Mouse (Mus musculus) neural tube, embryonic 14.5 days (tissue): Measurements from ENCODE around the gene Gm4952. TPM values are rescaled to one million over a fixed set of nuclear protein-coding genes. Genes with fewer than 3 reads are reported as not detected.
"Not testable (repeated sequence)": the region's sequence is repeated elsewhere in the genome, so short reads cannot be mapped to it uniquely, and the experiment has no call there.

Experiments
- ATAC-seq: fragments of 200-750 bp; cut with Nextera tagmentation; 2 replicates; pipeline ENCODE4 v1.8.0; 2017; ENCODE audit warnings: low read depth, mild to moderate bottlenecking, moderate TSS enrichment, moderate library complexity
- H3K27ac ChIP-seq: fragments of 300-500 bp; sonication (generic); 2 replicates; pipeline ENCODE4 v1.5.1; 2014; ENCODE audit warnings: low read depth, mild to moderate bottlenecking, control low read depth, low read length, moderate library complexity, mixed read lengths
- H3K27me3 ChIP-seq: fragments of 300-500 bp; sonication (generic); 2 replicates; pipeline ENCODE4 v1.6.1; 2014; ENCODE audit warnings: low read length; ENCODE audit not compliant: control insufficient read depth, insufficient read depth
- H3K36me3 ChIP-seq: fragments of 300-500 bp; sonication (generic); 2 replicates; pipeline ENCODE4 v1.6.1; 2014; ENCODE audit warnings: low read length, mixed read lengths; ENCODE audit not compliant: control insufficient read depth, insufficient read depth
- H3K4me1 ChIP-seq: fragments of 300-500 bp; sonication (generic); 2 replicates; pipeline ENCODE4 v1.6.1; 2014; ENCODE audit warnings: low read length; ENCODE audit not compliant: control insufficient read depth, insufficient read depth
- H3K4me2 ChIP-seq: fragments of 300-500 bp; sonication (generic); 2 replicates; pipeline ENCODE4 v1.6.1; 2014; ENCODE audit warnings: mild to moderate bottlenecking, low read depth, low read length, control low read depth
- H3K4me3 ChIP-seq: fragments of 300-500 bp; sonication (generic); 2 replicates; pipeline ENCODE4 v1.5.1; 2014; ENCODE audit warnings: low read depth, low read length, control low read depth, mixed read lengths
- H3K9ac ChIP-seq: fragments of 300-500 bp; sonication (generic); replicated peaks from 2 replicates; pipeline ENCODE4 v1.6.1; 2014; ENCODE audit warnings: low read depth, mild to moderate bottlenecking, control low read depth, low read length, mixed read lengths
- H3K9me3 ChIP-seq: fragments of 300-500 bp; sonication (generic); 2 replicates; pipeline ENCODE4 v1.6.1; 2016; ENCODE audit warnings: low read length; ENCODE audit not compliant: control insufficient read depth
- WGBS: fragments of 180-500 bp; shearing (Covaris S2); extraction: QIAGEN DNeasy Blood & Tissue Kit; methylation state at CpG from one replicate; pipeline ENCODE4 v1.1.7; 2014; 5-methylcytosine and 5-hydroxymethylcytosine counted together
- polyA plus RNA-seq: library from polyadenylated mRNA; unstranded; fragments of >200 nt; fragmentation: Nextera tagmentation; extraction: Ambion mirVana; gene quantifications from 2 replicates; pipeline ENCODE4 v1.2.1, GENCODE M21; 2014

Gm4952 gene
- polyA plus RNA-seq, 1 experiment from 2014 or later, result 0.12 TPM

- no peaks in the 10 kb centered on the region for H3K36me3 ChIP-seq
- no peak for ATAC-seq
- no peaks in the 10 kb centered on the region for H3K27me3 ChIP-seq
- no peak overlapping the region for H3K4me2 ChIP-seq
- H3K9me3 ChIP-seq, result no peaks in the 10 kb centered on the region
- no peak overlapping the region for H3K9ac ChIP-seq
- no peaks in the 10 kb centered on the region for H3K4me1 ChIP-seq
- H3K27ac ChIP-seq, result no peak overlapping the region
- WGBS, result 82% methylated on average over 3 of the region's 3 CpGs
- H3K4me3 ChIP-seq, result no peak overlapping the region
These were observed 37.1 kb downstream of the Gm4952 start for GRCm38 (mm10) chr19:12636863-12637262.

GRCm38 (mm10) chr19:12638049-12638448 is 38.3 kb downstream of the Gm4952 start:
- no peaks in the 10 kb centered on the region for H3K4me1 ChIP-seq
- H3K36me3 ChIP-seq, result no peaks in the 10 kb centered on the region
- H3K9me3 ChIP-seq, result no peaks in the 10 kb centered on the region
- WGBS, result 83% methylated on average over 1 of the region's 1 CpGs
- no peak overlapping the region for H3K9ac ChIP-seq
- H3K4me3 ChIP-seq, result no peak overlapping the region
- H3K4me2 ChIP-seq, result no peak overlapping the region
- no peak overlapping the region for H3K27ac ChIP-seq
- no peak for ATAC-seq
- no peaks in the 10 kb centered on the region for H3K27me3 ChIP-seq

DNA sequence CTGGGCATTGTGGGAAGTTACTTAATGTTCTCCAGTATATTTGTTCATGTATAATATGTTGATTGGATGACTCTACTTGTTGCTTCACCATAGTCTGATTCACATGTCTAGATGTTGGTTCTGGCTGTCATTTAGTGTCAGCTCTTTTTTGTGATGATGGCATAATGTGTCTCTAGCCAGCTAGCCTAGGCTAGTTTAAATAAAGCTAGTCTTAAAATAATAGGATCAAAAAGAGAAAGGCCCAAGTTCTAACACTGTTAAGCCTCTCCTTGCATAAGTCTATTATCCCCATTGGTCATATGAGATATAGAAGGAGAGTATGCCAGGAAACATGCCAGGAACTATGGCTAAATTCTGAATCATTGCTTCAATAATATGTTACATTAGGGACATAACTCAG is 49.7 kb downstream of the Gm4952 start:
- no peak for ATAC-seq
- no peak overlapping the region for H3K9ac ChIP-seq
- H3K9me3 ChIP-seq, result no peaks in the 10 kb centered on the region
- no peak overlapping the region for H3K4me2 ChIP-seq
- no peaks in the 10 kb centered on the region for H3K36me3 ChIP-seq
- no peaks in the 10 kb centered on the region for H3K4me1 ChIP-seq
- no peak overlapping the region for H3K27ac ChIP-seq
- H3K4me3 ChIP-seq, result no peak overlapping the region
- H3K27me3 ChIP-seq, result no peaks in the 10 kb centered on the region

- H3K27ac ChIP-seq, result no peak overlapping the region
- 85% methylated on average over 1 of the region's 1 CpGs for WGBS
- no peaks in the 10 kb centered on the region for H3K9me3 ChIP-seq
- no peak for ATAC-seq
- no peaks in the 10 kb centered on the region for H3K36me3 ChIP-seq
- H3K27me3 ChIP-seq, result no peaks in the 10 kb centered on the region
- no peak overlapping the region for H3K4me3 ChIP-seq
- no peak overlapping the region for H3K9ac ChIP-seq
- no peak overlapping the region for H3K4me2 ChIP-seq
- H3K4me1 ChIP-seq, result no peaks in the 10 kb centered on the region
These were observed 66.4 kb downstream of the Gm4952 start for GRCm38 (mm10) chr19:12666156-12666555.

DNA sequence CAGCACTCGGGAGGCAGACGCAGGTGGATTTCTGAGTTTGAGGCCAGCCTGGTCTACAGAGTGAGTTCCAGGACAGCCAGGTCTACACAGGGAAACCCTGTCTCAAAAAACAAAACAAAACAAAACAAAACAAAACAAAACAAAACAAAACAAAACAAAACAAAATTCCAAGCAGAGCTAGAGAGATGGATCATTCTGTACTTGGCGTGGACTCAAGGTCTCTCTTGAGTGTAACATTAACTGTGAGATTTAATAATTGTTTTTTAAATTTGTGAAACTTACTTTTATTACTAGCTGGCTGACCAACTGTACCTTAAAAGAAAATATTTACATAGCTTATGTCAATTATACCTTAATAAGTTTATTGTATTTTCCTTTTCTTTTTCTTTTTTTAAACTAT is 68.8 kb downstream of the Gm4952 start:
- H3K27ac ChIP-seq, ATAC-seq, H3K36me3 ChIP-seq, H3K4me2 ChIP-seq, H3K9ac ChIP-seq, H3K4me1 ChIP-seq, H3K9me3 ChIP-seq, H3K4me3 ChIP-seq, H3K27me3 ChIP-seq: not testable (repeated sequence)
- WGBS, result 93% methylated on average over 3 of the region's 3 CpGs

- H3K4me1 ChIP-seq, result no peaks in the 10 kb centered on the region
- no peak for ATAC-seq
- H3K4me3 ChIP-seq, result no peak within 1 kb of the TSS
- no peak within 1 kb of the TSS for H3K4me2 ChIP-seq
- no peaks in the 10 kb centered on the region for H3K36me3 ChIP-seq
- H3K27ac ChIP-seq, result no peak within 1 kb of the TSS
- H3K9ac ChIP-seq, result no peak within 1 kb of the TSS
- H3K9me3 ChIP-seq, result no peaks in the 10 kb centered on the region
- H3K27me3 ChIP-seq, result no peaks in the 10 kb centered on the region
These were observed 70.4 kb downstream of the Gm4952 start, which contains the start of gene Olfr1442 for GRCm38 (mm10) chr19:12670139-12670538. Gene Olfr1442, plus strand, starts transcription at chr19:12670439.

- Histone ChIP-seq H3K36me3 (no peaks in the 10 kb centered on the region), H3K4me2 (no peak overlapping the region), H3K27me3 (no peaks in the 10 kb centered on the region), H3K9ac (no peak overlapping the region), H3K4me1 (no peaks in the 10 kb centered on the region), H3K4me3 (no peak overlapping the region), H3K27ac (no peak overlapping the region), H3K9me3 (no peaks in the 10 kb centered on the region)
- 90% methylated on average over 4 of the region's 4 CpGs for WGBS
- ATAC-seq, result no peak
These were observed 71.3 kb downstream of the Gm4952 start for GRCm38 (mm10) chr19:12671051-12671450.

- Histone ChIP-seq H3K27me3 (no peaks in the 10 kb centered on the region), H3K4me2 (no peak within 1 kb of the TSS), H3K4me1 (no peaks in the 10 kb centered on the region), H3K4me3 (no peak within 1 kb of the TSS), H3K27ac (no peak within 1 kb of the TSS), H3K36me3 (no peaks in the 10 kb centered on the region), H3K9ac (no peak within 1 kb of the TSS), H3K9me3 (no peaks in the 10 kb centered on the region)
- no peak for ATAC-seq
- 74% methylated on average over 3 of the region's 3 CpGs for WGBS
These were observed 78.0 kb downstream of the Gm4952 start, which contains the start of gene Olfr1443 for GRCm38 (mm10) chr19:12677812-12678211. Gene Olfr1443, plus strand, starts transcription at chr19:12678112.
